Mouse (Mus musculus) CD4-positive, CD25-positive, alpha-beta regulatory T cell (primary cell): ENCODE measurements around the gene Abi2. TPM values are rescaled to one million over a fixed set of nuclear protein-coding genes. Genes with fewer than 3 reads are reported as not detected.

ENCODE experiments used
- polyA plus RNA-seq: library from polyadenylated mRNA; unstranded; fragments of 100-300 nt; shearing (Covaris generic); gene quantifications from one replicate; pipeline ENCODE4 v1.2.1, GENCODE M21; 2017

Abi2 gene
- polyA plus RNA-seq = 11.9 TPM

GRCm38 (mm10) chr1:60409168-60409828 is at the start of gene Abi2:
Gene Abi2 (plus strand): TSS chr1:60409619.

Other genes with a start within 250 kb of the Abi2 start
- 8.8 TPM for gene Nbeal1, start 229.0 kb upstream of the Abi2 start, polyA plus RNA-seq
- 14.2 TPM for gene Cyp20a1, start 66.3 kb upstream of the Abi2 start, polyA plus RNA-seq
- gene Raph1, start 157.5 kb downstream of the Abi2 start, polyA plus RNA-seq = 3.1 TPM